Mouse (Mus musculus) cerebellum, postnatal 4 days (tissue): Measurements from ENCODE around the gene Amy2a3.
"Not testable (repeated sequence)": the region's sequence is repeated elsewhere in the genome, so short reads cannot be mapped to it uniquely, and the experiment has no call there.

Source experiments
- DNase-seq, 2 experiments: peaks; one replicate each; pipeline ENCODE4 v3.0.0; 2022; ENCODE audit warnings: low spot score in 2 of 2, mixed read lengths in 1 of 2

The Amy2a3 gene

GRCm38 (mm10) chr3:113323952-113324351 is at the start of gene Amy2a3:
Amy2a3 (minus strand) TSS chr3:113324052.
- DNase-seq: not testable (repeated sequence)

- DNase-seq: not testable (repeated sequence)
Observed at GRCm38 (mm10) chr3:113356558-113356957, 32.7 kb upstream of the Amy2a3 start, which contains the start of gene Amy2a2. Amy2a2 (minus strand) TSS chr3:113356658.

GRCm38 (mm10) chr3:113345484-113345883 is 21.6 kb upstream of the Amy2a3 start:
- DNase-seq: not testable (repeated sequence)

- DNase-seq: not testable (repeated sequence)
Observed at GRCm38 (mm10) chr3:113312937-113313336, 10.9 kb downstream of the Amy2a3 start.

GRCm38 (mm10) chr3:113291349-113291748 is 32.5 kb downstream of the Amy2a3 start, which contains the start of gene Amy2a4:
Amy2a4 (minus strand) TSS chr3:113291449.
- not testable (repeated sequence) for DNase-seq

GRCm38 (mm10) chr3:113280285-113280684 is 43.6 kb downstream of the Amy2a3 start:
- not testable (repeated sequence) for DNase-seq

GRCm38 (mm10) chr3:113279586-113279985 is 44.3 kb downstream of the Amy2a3 start:
- DNase-seq: not testable (repeated sequence)
